Mouse (Mus musculus) lung, embryonic 15.5 days (tissue): Measurements from ENCODE around the gene Fmo6. TPM values are rescaled to one million over a fixed set of nuclear protein-coding genes. Genes with fewer than 3 reads are reported as not detected.

Experiments used
- ATAC-seq: fragments of 200-750 bp; cut with Nextera tagmentation; 2 replicates; pipeline ENCODE4 v1.8.0; 2017; ENCODE audit warnings: moderate number of reproducible peaks, borderline replicate concordance; ENCODE audit not compliant: low FRiP score, low TSS enrichment; ENCODE audit errors: extremely low read depth
- H3K27ac ChIP-seq: fragments of 300-500 bp; sonication (generic); 2 replicates; pipeline ENCODE4 v1.5.1; 2015; ENCODE audit warnings: moderate library complexity, mild to moderate bottlenecking, inconsistent platforms
- H3K27me3 ChIP-seq: fragments of 300-500 bp; sonication (generic); 2 replicates; pipeline ENCODE4 v1.6.1; 2015; ENCODE audit warnings: inconsistent platforms
- H3K36me3 ChIP-seq: fragments of 300-500 bp; sonication (generic); 2 replicates; pipeline ENCODE4 v1.6.1; 2015; ENCODE audit warnings: inconsistent platforms
- H3K4me1 ChIP-seq: fragments of 300-500 bp; sonication (generic); 2 replicates; pipeline ENCODE4 v1.6.1; 2015; ENCODE audit warnings: inconsistent platforms
- H3K4me2 ChIP-seq: fragments of 300-500 bp; sonication (generic); 2 replicates; pipeline ENCODE4 v1.6.1; 2015; ENCODE audit warnings: inconsistent platforms, mild to moderate bottlenecking, moderate library complexity
- H3K4me3 ChIP-seq: fragments of 300-500 bp; sonication (generic); 2 replicates; pipeline ENCODE4 v1.5.1; 2015; ENCODE audit warnings: mild to moderate bottlenecking, inconsistent platforms
- H3K9ac ChIP-seq: fragments of 300-500 bp; sonication (generic); 2 replicates; pipeline ENCODE4 v1.6.1; 2015; ENCODE audit warnings: inconsistent platforms
- H3K9me3 ChIP-seq: fragments of 300-500 bp; sonication (generic); 2 replicates; pipeline ENCODE4 v1.6.1; 2016; ENCODE audit warnings: inconsistent platforms
- WGBS: fragments of 180-500 bp; shearing (Covaris S2); methylation state at CpG from one replicate; pipeline ENCODE4 v1.1.7; 2015; 5-methylcytosine and 5-hydroxymethylcytosine counted together
- polyA plus RNA-seq: library from polyadenylated mRNA; unstranded; fragments of >200 nt; fragmentation: Nextera tagmentation; extraction: Ambion mirVana; gene quantifications from 2 replicates; pipeline ENCODE4 v1.2.1, GENCODE M21; 2015

Gene Fmo6
- polyA plus RNA-seq, 1 experiment from 2014 or later = not detected

- Histone ChIP-seq H3K4me3 (no peak within 1 kb of the TSS; the same call in 1 of the 2 replicates), H3K4me1 (peaks cover 10% of the 10 kb centered on the region; the same call in 1 of the 2 replicates), H3K9me3 (no peaks in the 10 kb centered on the region), H3K4me2 (peak within 1 kb of the TSS; percentile 23; the same call in 1 of the 2 replicates), H3K9ac (no peak within 1 kb of the TSS), H3K27ac (no peak within 1 kb of the TSS), H3K36me3 (no peaks in the 10 kb centered on the region), H3K27me3 (no peaks in the 10 kb centered on the region)
- 55% methylated on average over 14 of the region's 14 CpGs for WGBS
- peak; percentile 60; the same call in 1 of the 2 replicates for ATAC-seq
Observed at GRCm38 (mm10) chr1:162897838-162898811, 39.2 kb downstream of the Fmo6 start, which contains the start of gene Fmo2. Gene Fmo2, minus strand, starts transcription at chr1:162898726.

GRCm38 (mm10) chr1:162895900-162896299, 41.4 kb downstream of the Fmo6 start:
- Histone ChIP-seq H3K4me2 (no peak overlapping the region), H3K9me3 (no peaks in the 10 kb centered on the region), H3K9ac (no peak overlapping the region), H3K4me1 (peaks cover 21% of the 10 kb centered on the region), H3K27me3 (no peaks in the 10 kb centered on the region), H3K36me3 (no peaks in the 10 kb centered on the region), H3K4me3 (no peak overlapping the region), H3K27ac (no peak overlapping the region)
- WGBS = 34% methylated on average over 6 of the region's 6 CpGs
- no peak for ATAC-seq

- H3K36me3 ChIP-seq = no peaks in the 10 kb centered on the region
- no peaks in the 10 kb centered on the region for H3K9me3 ChIP-seq
- H3K4me3 ChIP-seq = no peak overlapping the region
- 85% methylated on average over 6 of the region's 6 CpGs for WGBS
- no peak overlapping the region for H3K9ac ChIP-seq
- no peaks in the 10 kb centered on the region for H3K27me3 ChIP-seq
- H3K4me2 ChIP-seq = no peak overlapping the region
- no peak for ATAC-seq
- H3K27ac ChIP-seq = peak overlapping the region; percentile 78
- H3K4me1 ChIP-seq = peaks cover 15% of the 10 kb centered on the region
Observed at GRCm38 (mm10) chr1:162893014-162893413, 44.3 kb downstream of the Fmo6 start.

- Histone ChIP-seq H3K9ac (no peak overlapping the region), H3K27ac (peak overlapping the region; percentile 78), H3K4me1 (peaks cover 12% of the 10 kb centered on the region), H3K36me3 (no peaks in the 10 kb centered on the region), H3K27me3 (no peaks in the 10 kb centered on the region), H3K4me2 (no peak overlapping the region), H3K9me3 (no peaks in the 10 kb centered on the region), H3K4me3 (no peak overlapping the region)
- peak; percentile 89 for ATAC-seq
- 17% methylated on average over 6 of the region's 6 CpGs for WGBS
Observed at GRCm38 (mm10) chr1:162891980-162892451, 45.3 kb downstream of the Fmo6 start.

- Histone ChIP-seq H3K4me1 (peaks cover 12% of the 10 kb centered on the region), H3K27me3 (no peaks in the 10 kb centered on the region), H3K27ac (no peak overlapping the region), H3K36me3 (no peaks in the 10 kb centered on the region), H3K9ac (no peak overlapping the region), H3K9me3 (no peaks in the 10 kb centered on the region), H3K4me2 (no peak overlapping the region), H3K4me3 (no peak overlapping the region)
- 66% methylated on average over 12 of the region's 12 CpGs for WGBS
- no peak for ATAC-seq
Observed at GRCm38 (mm10) chr1:162888646-162889045, 48.7 kb downstream of the Fmo6 start.

GRCm38 (mm10) chr1:162887644-162888043, 49.7 kb downstream of the Fmo6 start:
- Histone ChIP-seq H3K4me1 (peaks cover 8% of the 10 kb centered on the region), H3K9me3 (no peaks in the 10 kb centered on the region), H3K36me3 (no peaks in the 10 kb centered on the region), H3K9ac (no peak overlapping the region), H3K4me3 (no peak overlapping the region), H3K27ac (no peak overlapping the region), H3K27me3 (no peaks in the 10 kb centered on the region), H3K4me2 (no peak overlapping the region)
- WGBS = 86% methylated on average over 7 of the region's 7 CpGs
- ATAC-seq = no peak

GRCm38 (mm10) chr1:162886138-162886816, 51.0 kb downstream of the Fmo6 start:
- ATAC-seq = no peak
- Histone ChIP-seq H3K9me3 (no peaks in the 10 kb centered on the region), H3K27ac (no peak overlapping the region), H3K4me1 (no peaks in the 10 kb centered on the region), H3K4me3 (no peak overlapping the region), H3K27me3 (no peaks in the 10 kb centered on the region), H3K9ac (no peak overlapping the region), H3K4me2 (no peak overlapping the region), H3K36me3 (no peaks in the 10 kb centered on the region)
- 73% methylated on average over 11 of the region's 11 CpGs for WGBS

GRCm38 (mm10) chr1:162882681-162883080, 54.6 kb downstream of the Fmo6 start:
- Histone ChIP-seq H3K9ac (no peak overlapping the region), H3K4me3 (no peak overlapping the region), H3K27me3 (no peaks in the 10 kb centered on the region), H3K4me1 (no peaks in the 10 kb centered on the region), H3K36me3 (no peaks in the 10 kb centered on the region), H3K4me2 (no peak overlapping the region), H3K27ac (no peak overlapping the region), H3K9me3 (no peaks in the 10 kb centered on the region)
- 68% methylated on average over 4 of the region's 4 CpGs for WGBS
- no peak for ATAC-seq

GRCm38 (mm10) chr1:162879595-162880369, 57.5 kb downstream of the Fmo6 start:
- no peaks in the 10 kb centered on the region for H3K36me3 ChIP-seq
- WGBS = 54% methylated on average over 11 of the region's 11 CpGs
- no peak overlapping the region for H3K4me2 ChIP-seq
- no peaks in the 10 kb centered on the region for H3K9me3 ChIP-seq
- H3K27ac ChIP-seq = no peak overlapping the region
- H3K9ac ChIP-seq = no peak overlapping the region
- ATAC-seq = no peak
- no peaks in the 10 kb centered on the region for H3K4me1 ChIP-seq
- no peak overlapping the region for H3K4me3 ChIP-seq
- no peaks in the 10 kb centered on the region for H3K27me3 ChIP-seq

- Histone ChIP-seq H3K9me3 (no peaks in the 10 kb centered on the region), H3K4me2 (no peak overlapping the region), H3K27me3 (no peaks in the 10 kb centered on the region), H3K4me3 (no peak overlapping the region), H3K36me3 (no peaks in the 10 kb centered on the region), H3K4me1 (peaks cover 12% of the 10 kb centered on the region), H3K9ac (no peak overlapping the region), H3K27ac (no peak overlapping the region)
- WGBS = 34% methylated on average over 3 of the region's 3 CpGs
- ATAC-seq = no peak
Observed at GRCm38 (mm10) chr1:162875091-162875490, 62.2 kb downstream of the Fmo6 start.

- Histone ChIP-seq H3K27me3 (no peaks in the 10 kb centered on the region), H3K27ac (no peak overlapping the region), H3K4me3 (no peak overlapping the region), H3K36me3 (no peaks in the 10 kb centered on the region), H3K4me1 (peaks cover 12% of the 10 kb centered on the region), H3K4me2 (no peak overlapping the region), H3K9me3 (no peaks in the 10 kb centered on the region), H3K9ac (no peak overlapping the region)
- 17% methylated on average over 9 of the region's 9 CpGs for WGBS
- ATAC-seq = peak; percentile 52; the same call in 1 of the 2 replicates
Observed at GRCm38 (mm10) chr1:162871701-162872311, 65.5 kb downstream of the Fmo6 start.
